Mouse (Mus musculus): ENCODE measurements around the gene Tldc1.

Gene Tldc1

GRCm38 (mm10) chr8:119778263-119778662 is at the start of gene Tldc1:
Gene Tldc1, minus strand, starts transcription at chr8:119778416.
- peak; percentile 98 to 99 for DNase-seq

GRCm38 (mm10) chr8:119827721-119828153 is 49.5 kb upstream of the Tldc1 start:
- DNase-seq: no peak

- DNase-seq: no peak
Observed at GRCm38 (mm10) chr8:119826982-119827381, 48.8 kb upstream of the Tldc1 start.

GRCm38 (mm10) chr8:119825950-119826730 is 47.9 kb upstream of the Tldc1 start:
- DNase-seq: no peak

GRCm38 (mm10) chr8:119824809-119825273 is 46.6 kb upstream of the Tldc1 start:
- DNase-seq: no peak

- no peak for DNase-seq
Observed at GRCm38 (mm10) chr8:119824100-119824499, 45.9 kb upstream of the Tldc1 start.

- no peak for DNase-seq
Observed at GRCm38 (mm10) chr8:119823278-119823677, 45.1 kb upstream of the Tldc1 start.

GRCm38 (mm10) chr8:119821691-119822090 is 43.5 kb upstream of the Tldc1 start:
- DNase-seq: no peak

GRCm38 (mm10) chr8:119819976-119820375 is 41.8 kb upstream of the Tldc1 start:
- DNase-seq: no peak

GRCm38 (mm10) chr8:119819316-119819715 is 41.1 kb upstream of the Tldc1 start:
- no peak for DNase-seq

- no peak for DNase-seq
Observed at GRCm38 (mm10) chr8:119817446-119817845, 39.2 kb upstream of the Tldc1 start.

- DNase-seq: no peak
Observed at GRCm38 (mm10) chr8:119816219-119816618, 38.0 kb upstream of the Tldc1 start.

GRCm38 (mm10) chr8:119812650-119813431 is 34.6 kb upstream of the Tldc1 start:
- peak; percentile 72 to 78 for DNase-seq

GRCm38 (mm10) chr8:119811925-119812324 is 33.7 kb upstream of the Tldc1 start:
- DNase-seq: peak; percentile 49 to 63

GRCm38 (mm10) chr8:119810953-119811499 is 32.8 kb upstream of the Tldc1 start:
- no peak for DNase-seq

GRCm38 (mm10) chr8:119810127-119810868 is 32.1 kb upstream of the Tldc1 start:
- DNase-seq: no peak

- DNase-seq: no peak
Observed at GRCm38 (mm10) chr8:119809620-119810019, 31.4 kb upstream of the Tldc1 start.

- no peak for DNase-seq
Observed at GRCm38 (mm10) chr8:119807687-119808086, 29.5 kb upstream of the Tldc1 start.

- DNase-seq: peak in 1 of 2 experiments; percentile 48
Observed at GRCm38 (mm10) chr8:119806422-119807263, 28.4 kb upstream of the Tldc1 start.

GRCm38 (mm10) chr8:119805275-119805674 is 27.1 kb upstream of the Tldc1 start:
- no peak for DNase-seq

GRCm38 (mm10) chr8:119802592-119802991 is 24.4 kb upstream of the Tldc1 start:
- DNase-seq: no peak

GRCm38 (mm10) chr8:119801168-119801567 is 23.0 kb upstream of the Tldc1 start:
- no peak for DNase-seq

All from thymus, postnatal 36 days (tissue).